Mouse (Mus musculus) liver, adult 2 months (tissue): ENCODE measurements around the gene BC035044. TPM values are rescaled to one million over a fixed set of nuclear protein-coding genes. Genes with fewer than 3 reads are reported as not detected.
A peak's percentile ranks its signal among the peaks of the same experiment; 100 is the strongest.
"Not testable (repeated sequence)": the region's sequence is repeated elsewhere in the genome, so short reads cannot be mapped to it uniquely, and the experiment has no call there.

ENCODE experiments used
- DNase-seq: peaks from one replicate; pipeline ENCODE4 v3.0.0-alpha.2; 2011; ENCODE audit warnings: low read depth, low spot score; ENCODE audit errors: extremely low read depth
- H3K27ac ChIP-seq: fragments of 200-500 bp; replicated peaks from 2 replicates; pipeline ENCODE4 v1.5.1; 2012; ENCODE audit warnings: low read depth, mild to moderate bottlenecking, control low read depth, inconsistent platforms, low read length; ENCODE audit not compliant: insufficient read depth
- H3K27me3 ChIP-seq: fragments of 200-500 bp; 2 replicates; pipeline ENCODE4 v1.6.1; 2012; ENCODE audit warnings: mild to moderate bottlenecking, moderate library complexity, low read length, inconsistent platforms; ENCODE audit not compliant: control insufficient read depth, insufficient read depth
- H3K36me3 ChIP-seq: fragments of 200-500 bp; 2 replicates; pipeline ENCODE4 v1.6.1; 2012; ENCODE audit warnings: low read length, inconsistent platforms; ENCODE audit not compliant: control insufficient read depth, insufficient read depth
- H3K4me1 ChIP-seq: fragments of 200-500 bp; 2 replicates; pipeline ENCODE4 v1.6.1; 2011; ENCODE audit warnings: low read length; ENCODE audit not compliant: control insufficient read depth, insufficient read depth
- H3K4me3 ChIP-seq: fragments of 200-500 bp; 2 replicates; pipeline ENCODE4 v1.5.1; 2011; ENCODE audit warnings: low read depth, mild to moderate bottlenecking, control low read depth, low read length, moderate library complexity; ENCODE audit not compliant: insufficient read depth
- H3K79me2 ChIP-seq: fragments of 200-500 bp; 2 replicates; pipeline ENCODE4 v1.6.1; 2012; ENCODE audit warnings: inconsistent platforms, mild to moderate bottlenecking, low read length, moderate library complexity; ENCODE audit not compliant: control insufficient read depth, insufficient read depth
- H3K9ac ChIP-seq: fragments of 200-500 bp; 2 replicates; pipeline ENCODE4 v1.6.1; 2012; ENCODE audit warnings: low read depth, mild to moderate bottlenecking, control low read depth, inconsistent platforms, low read length
- CTCF ChIP-seq: fragments of 200-500 bp; IDR thresholded peaks from 2 replicates; pipeline ENCODE4 v1.5.1; 2011; ENCODE audit warnings: low read depth, low read length, control low read depth
- POLR2A ChIP-seq: fragments of 200-500 bp; IDR thresholded peaks from 2 replicates; pipeline ENCODE4 v1.6.1; 2011; ENCODE audit warnings: low read length, control low read depth; ENCODE audit not compliant: insufficient read depth; ENCODE audit errors: extremely low read depth
- WGBS: fragments of 180-500 bp; shearing (Covaris S2); methylation state at CpG from one replicate; pipeline ENCODE4 v1.1.7; 2018; 5-methylcytosine and 5-hydroxymethylcytosine counted together
- polyA plus RNA-seq: library from polyadenylated mRNA; depleted of rRNA; stranded (reverse); fragments of >200 nt; gene quantifications from 2 replicates; pipeline ENCODE4 v1.2.3, GENCODE M21; 2012
- total RNA-seq: library from RNA; depleted of rRNA; stranded (reverse); fragments of >200 nt; gene quantifications from 2 replicates; pipeline ENCODE4 v1.2.3, GENCODE M21; 2014

Gene BC035044
- total and polyA plus RNA-seq, 2 experiments = 0.15 to 1.1 TPM

DNA sequence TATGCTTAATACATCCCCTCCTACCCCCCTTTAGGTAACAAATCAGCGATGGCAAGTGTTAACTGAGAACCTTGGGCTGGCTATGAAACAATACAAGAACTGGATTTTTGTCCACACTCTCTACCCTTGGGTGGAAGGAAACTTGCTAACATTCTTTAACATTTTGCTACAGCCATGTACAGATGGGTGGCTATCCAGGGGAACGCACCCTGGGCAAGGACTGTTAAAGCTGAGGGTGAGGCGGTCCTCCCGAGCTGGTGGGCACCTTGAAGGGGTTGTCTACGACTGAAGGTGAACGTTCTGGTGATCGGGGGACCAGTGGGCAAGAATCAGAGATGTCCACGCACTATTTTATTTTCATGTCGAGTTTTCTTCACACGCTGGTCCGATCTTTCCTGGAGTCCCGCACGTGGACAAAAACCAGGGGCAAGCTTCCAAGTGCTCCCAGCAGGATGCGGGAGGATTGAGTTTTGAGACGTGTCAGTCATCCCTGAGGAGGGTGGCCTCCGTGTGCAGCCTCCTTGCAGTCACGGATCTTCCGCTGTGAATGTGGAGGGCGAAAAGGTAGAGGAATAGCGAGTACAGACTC is 48.5 kb downstream of the BC035044 start:
- TF ChIP-seq CTCF (no peak), POLR2A (no peak)
- no peak for DNase-seq
- no peaks in the 10 kb centered on the region for H3K27me3 ChIP-seq
- peak overlapping the region; percentile 60 for H3K27ac ChIP-seq
- H3K79me2 ChIP-seq = no peaks in the 10 kb centered on the region
- peak overlapping the region; percentile 82 for H3K9ac ChIP-seq
- peak overlapping the region; percentile 76 for H3K4me3 ChIP-seq
- peaks cover 5% of the 10 kb centered on the region; the same call in 1 of the 2 replicates for H3K4me1 ChIP-seq
- WGBS = 3% methylated on average over 20 of the region's 20 CpGs
- no peaks in the 10 kb centered on the region for H3K36me3 ChIP-seq

DNA sequence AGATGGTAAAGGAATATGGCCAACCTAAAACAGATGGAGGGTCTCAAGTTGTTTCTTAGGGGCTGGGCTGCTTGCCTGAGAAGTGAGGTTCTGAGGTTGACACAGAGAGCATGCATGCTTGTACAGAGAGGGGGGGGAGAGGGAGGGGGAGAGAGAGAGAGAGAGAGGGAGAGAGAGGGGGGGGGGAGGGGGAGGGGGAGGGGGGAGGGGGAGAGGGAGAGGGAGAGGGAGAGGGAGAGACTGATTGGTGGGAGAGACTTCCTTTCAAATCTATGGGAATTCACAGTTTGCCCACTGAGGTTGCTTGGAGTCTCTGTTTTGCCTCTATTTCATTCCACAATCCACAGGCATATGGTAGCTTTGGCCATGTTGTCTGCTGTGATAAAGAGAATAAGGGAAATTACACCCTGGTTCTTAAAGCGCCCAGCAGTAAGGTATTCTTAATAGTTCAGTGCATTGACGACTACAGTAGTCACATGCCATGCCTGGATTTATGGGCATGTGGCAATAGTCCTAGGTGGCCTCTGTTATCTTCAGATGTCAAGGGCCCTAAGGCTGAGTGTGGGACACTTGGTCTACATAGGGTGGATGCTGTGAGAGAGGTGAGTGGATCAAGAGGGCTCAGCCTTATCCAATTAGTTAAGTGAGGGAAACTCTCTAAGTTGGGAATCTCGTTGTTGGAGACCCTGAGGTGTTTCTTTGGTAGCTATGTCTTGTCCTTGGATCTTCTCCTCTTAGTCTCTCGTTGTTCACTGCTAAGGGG is 49.4 kb downstream of the BC035044 start:
- Histone ChIP-seq H3K27me3 (no peaks in the 10 kb centered on the region), H3K36me3 (no peaks in the 10 kb centered on the region), H3K4me1 (peaks cover 6% of the 10 kb centered on the region; the same call in 1 of the 2 replicates), H3K9ac (no peak overlapping the region), H3K4me3 (no peak overlapping the region), H3K79me2 (no peaks in the 10 kb centered on the region), H3K27ac (no peak overlapping the region)
- WGBS = 70% methylated on average over 4 of the region's 4 CpGs
- DNase-seq = no peak
- no peak for TF ChIP-seq POLR2A
- TF ChIP-seq CTCF = no peak

DNA sequence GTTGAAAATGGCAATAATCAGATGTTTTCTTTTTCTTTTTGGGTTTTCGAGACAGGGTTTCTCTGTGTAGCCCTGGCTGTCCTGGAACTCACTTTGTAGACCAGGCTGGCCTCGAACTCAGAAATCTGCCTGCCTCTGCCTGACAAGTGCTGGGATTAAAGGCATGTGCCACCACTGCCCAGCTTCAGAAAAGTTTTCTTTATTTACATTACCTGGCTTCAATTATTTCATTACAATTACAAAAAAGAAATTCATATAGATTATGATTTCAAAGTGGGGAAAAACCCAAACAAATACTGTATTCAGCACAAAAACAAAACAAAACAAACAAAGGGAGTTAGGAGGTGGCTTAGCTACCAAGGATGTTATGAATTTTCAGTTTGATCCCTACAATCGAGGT is 50.3 kb downstream of the BC035044 start:
- H3K9ac ChIP-seq, H3K4me3 ChIP-seq, H3K36me3 ChIP-seq, H3K27me3 ChIP-seq, H3K4me1 ChIP-seq, DNase-seq, H3K27ac ChIP-seq, H3K79me2 ChIP-seq: not testable (repeated sequence)
- 71% methylated on average over 3 of the region's 3 CpGs for WGBS

GRCm38 (mm10) chr6:128839921-128840320 is 51.0 kb downstream of the BC035044 start:
- TF ChIP-seq POLR2A (no peak), CTCF (no peak)
- Histone ChIP-seq H3K79me2 (no peaks in the 10 kb centered on the region), H3K4me1 (peaks cover 6% of the 10 kb centered on the region; the same call in 1 of the 2 replicates), H3K27ac (peak overlapping the region; percentile 69), H3K4me3 (no peak overlapping the region), H3K9ac (no peak overlapping the region), H3K36me3 (no peaks in the 10 kb centered on the region), H3K27me3 (no peaks in the 10 kb centered on the region)
- DNase-seq = peak; percentile 91
- 22% methylated on average over 7 of the region's 7 CpGs for WGBS

- peak; percentile 70 for DNase-seq
- no peaks in the 10 kb centered on the region for H3K79me2 ChIP-seq
- peak overlapping the region; percentile 69 for H3K27ac ChIP-seq
- no peaks in the 10 kb centered on the region for H3K36me3 ChIP-seq
- H3K4me1 ChIP-seq = peaks cover 6% of the 10 kb centered on the region; the same call in 1 of the 2 replicates
- H3K4me3 ChIP-seq = peak overlapping the region; percentile 49
- H3K9ac ChIP-seq = peak overlapping the region; percentile 51
- under 1% methylated on average over 17 of the region's 17 CpGs for WGBS
- no peaks in the 10 kb centered on the region for H3K27me3 ChIP-seq
- TF ChIP-seq POLR2A (no peak), CTCF (peak; percentile 85)
Observed at GRCm38 (mm10) chr6:128839266-128839771, 51.6 kb downstream of the BC035044 start.
